Mouse (Mus musculus) cerebellum, postnatal 14 days (tissue): ENCODE data around the gene Ablim2.

ENCODE experiments used
- DNase-seq, 2 experiments: peaks; one replicate each; pipeline ENCODE4 v3.0.0; 2021; ENCODE audit warnings: mixed read lengths in 2 of 2

Gene Ablim2

DNA sequence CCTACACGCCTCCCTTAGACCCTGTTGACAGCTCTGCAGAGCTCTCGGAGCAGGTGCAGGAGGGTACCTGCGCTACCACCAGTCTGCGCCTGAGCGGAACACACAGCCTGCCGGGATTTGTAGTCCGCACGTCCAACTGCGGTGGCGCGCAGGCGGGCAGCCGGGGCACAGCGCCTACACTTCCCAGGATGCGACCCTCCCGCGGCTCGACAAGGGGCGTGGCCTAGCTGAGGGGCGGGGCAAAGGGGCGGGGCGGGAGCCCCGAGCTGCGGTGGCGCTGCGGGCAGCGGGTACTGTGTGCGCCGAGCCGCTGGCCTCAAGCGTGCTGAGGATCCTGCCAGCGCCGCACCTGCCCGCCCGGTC lies at the start of gene Ablim2:
Gene Ablim2, plus strand, starts transcription at position 242 of the 363 bp plus-strand sequence.
- peak; percentile 95 to 97 for DNase-seq

GRCm38 (mm10) chr5:35710481-35710880 lies 47.2 kb upstream of the Ablim2 start:
- no peak for DNase-seq

GRCm38 (mm10) chr5:35710931-35711330 lies 46.7 kb upstream of the Ablim2 start:
- DNase-seq = no peak

DNA sequence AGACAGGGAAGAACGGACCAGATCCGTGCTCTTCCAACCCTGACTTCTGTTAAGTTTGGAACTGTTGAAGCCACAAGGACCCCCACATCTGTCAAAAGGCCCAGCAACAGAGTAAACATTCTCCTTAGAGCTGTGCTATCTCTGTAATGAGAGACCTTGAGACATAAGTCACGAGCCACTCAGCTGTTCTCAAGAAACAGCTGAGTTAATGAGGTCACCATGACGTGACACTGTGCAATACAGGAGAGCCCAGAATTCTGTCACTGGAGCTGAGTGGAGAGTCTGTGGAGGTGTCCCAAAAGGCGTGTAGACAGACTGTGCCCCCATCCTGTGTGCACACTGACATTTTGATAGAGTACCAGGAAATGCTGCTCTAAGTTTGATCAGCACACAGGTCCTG lies 45.2 kb upstream of the Ablim2 start:
- no peak for DNase-seq

DNA sequence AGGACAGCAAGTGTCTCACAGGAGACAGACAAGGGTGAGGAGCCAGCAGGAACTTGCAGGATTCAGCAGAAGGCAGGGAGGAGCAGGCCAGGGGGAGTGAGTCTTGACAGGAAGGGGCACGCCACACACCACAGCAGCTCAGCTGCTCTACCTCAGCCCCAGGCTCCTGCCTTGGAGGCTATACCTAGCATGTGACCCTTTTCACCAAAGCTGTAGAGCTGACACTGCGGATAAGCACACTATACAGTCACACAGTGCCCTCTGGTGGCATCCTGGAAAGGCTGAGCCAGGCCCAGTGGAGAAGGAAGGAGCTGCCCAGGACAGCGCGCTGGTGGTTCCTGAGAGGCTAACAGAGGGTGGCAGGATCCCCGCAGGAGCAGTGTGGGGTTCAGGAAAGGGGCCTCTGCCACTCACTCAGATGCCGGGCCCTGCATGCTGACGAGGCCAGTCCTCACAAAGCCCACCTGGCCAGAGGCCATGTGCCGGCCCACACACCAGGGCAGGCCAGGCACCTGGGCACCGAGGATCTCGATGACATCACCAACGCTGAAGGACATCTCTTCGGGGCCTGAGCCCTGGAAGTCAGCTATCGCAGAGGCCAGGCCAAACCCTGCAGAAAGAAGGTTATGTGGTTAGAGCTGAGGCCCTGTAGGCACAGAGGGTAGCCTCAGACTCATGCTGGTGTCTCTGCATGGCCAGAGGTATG lies 43.9 kb upstream of the Ablim2 start:
- peak; percentile 89 to 92 for DNase-seq

GRCm38 (mm10) chr5:35717455-35717854 lies 40.2 kb upstream of the Ablim2 start:
- no peak for DNase-seq

- DNase-seq = peak; percentile 38 to 64
These were observed 39.7 kb upstream of the Ablim2 start for GRCm38 (mm10) chr5:35717946-35718345.

- no peak for DNase-seq
These were observed 38.9 kb upstream of the Ablim2 start for GRCm38 (mm10) chr5:35718817-35719216.

DNA sequence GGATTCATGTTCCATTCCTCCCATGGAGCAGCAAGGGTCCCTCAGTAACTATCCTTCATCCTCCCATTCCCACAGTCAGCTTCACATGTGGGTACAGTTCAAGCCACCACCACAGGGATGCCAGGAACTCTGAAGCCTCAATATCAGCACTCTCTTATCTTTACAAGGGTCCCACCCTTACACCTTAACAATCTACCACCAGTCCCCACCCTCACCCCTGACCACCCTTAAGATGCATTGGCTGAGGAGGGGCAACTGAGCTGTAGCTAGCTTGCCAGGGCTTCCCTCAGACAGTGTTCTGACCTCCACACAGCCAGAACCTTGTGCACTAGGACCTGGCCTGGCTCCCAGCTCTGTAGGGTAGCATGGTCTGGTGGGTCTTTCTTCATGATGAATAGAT lies 38.3 kb upstream of the Ablim2 start:
- DNase-seq = no peak

GRCm38 (mm10) chr5:35719880-35720279 lies 37.8 kb upstream of the Ablim2 start:
- DNase-seq = peak in 1 of 2 experiments; percentile 54

- no peak for DNase-seq
These were observed 35.7 kb upstream of the Ablim2 start for GRCm38 (mm10) chr5:35721933-35722332.

DNA sequence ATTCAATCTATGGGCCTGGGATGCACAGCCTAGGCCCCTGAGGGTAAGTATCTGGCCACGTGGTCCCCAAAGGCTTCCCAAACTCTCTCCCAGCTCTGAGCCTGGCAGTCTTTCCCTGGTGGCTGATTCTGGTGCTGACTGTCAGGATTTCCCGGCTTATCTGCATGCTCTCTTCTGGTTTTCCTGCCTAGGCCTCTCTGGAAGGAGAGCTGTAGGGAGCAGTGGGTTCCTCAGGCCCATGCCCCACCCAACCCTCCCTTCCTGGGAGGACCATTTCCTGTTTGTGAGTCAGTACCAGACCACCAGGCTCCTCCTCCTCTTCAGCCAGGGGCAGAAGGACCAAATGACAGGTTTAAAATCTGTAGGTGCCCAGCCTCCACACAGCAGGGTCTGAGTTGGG lies 35.0 kb upstream of the Ablim2 start:
- no peak for DNase-seq

- DNase-seq = no peak
These were observed 33.8 kb upstream of the Ablim2 start for GRCm38 (mm10) chr5:35723900-35724299.

DNA sequence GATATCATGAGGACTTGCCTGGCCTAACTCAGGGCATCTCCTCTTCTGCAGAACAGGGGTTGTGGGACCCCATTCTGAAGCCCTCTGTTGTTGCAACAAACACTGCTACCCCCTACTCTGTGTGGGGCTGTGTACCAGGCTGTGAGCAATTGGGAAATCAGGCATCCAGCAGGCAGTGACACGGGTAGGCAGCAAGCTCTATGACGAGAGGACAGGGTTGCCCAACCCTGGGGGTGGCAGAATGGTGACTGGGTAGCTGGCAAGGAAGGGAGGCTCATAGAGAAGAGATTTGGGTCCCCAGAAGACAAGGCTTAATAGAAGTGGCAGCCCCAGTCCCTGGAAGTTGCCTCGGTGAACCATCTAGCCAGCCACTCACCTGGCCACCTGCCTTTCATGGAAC lies 31.8 kb upstream of the Ablim2 start:
- no peak for DNase-seq

GRCm38 (mm10) chr5:35727447-35727846 lies 30.2 kb upstream of the Ablim2 start:
- no peak for DNase-seq

GRCm38 (mm10) chr5:35728344-35728956 lies 29.2 kb upstream of the Ablim2 start:
- DNase-seq = no peak

DNA sequence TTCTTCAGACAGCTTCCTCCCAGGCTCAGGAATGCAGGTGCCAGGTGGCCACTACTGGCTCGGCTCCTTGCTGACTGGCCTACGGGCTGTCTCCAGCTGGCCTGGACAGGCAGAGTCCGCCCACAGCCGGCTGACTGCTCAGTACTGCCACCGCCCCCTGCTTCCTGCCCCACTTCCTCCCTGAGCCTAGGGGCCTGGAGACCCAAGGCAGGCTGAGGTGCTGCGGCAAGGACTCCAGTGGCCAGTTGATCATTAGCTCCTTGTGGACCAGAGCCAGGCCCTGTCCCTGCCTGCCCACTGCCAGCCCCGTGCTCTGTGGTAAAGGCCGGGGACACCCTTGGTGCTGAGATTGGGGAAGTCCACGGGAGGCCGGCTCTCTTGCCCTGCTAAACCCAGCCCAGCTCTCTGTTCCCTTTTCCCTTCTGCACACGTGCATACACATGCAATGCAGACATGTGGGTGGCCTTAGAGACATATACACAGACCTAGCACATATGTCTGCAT lies 28.7 kb upstream of the Ablim2 start:
- peak; percentile 53 to 54 for DNase-seq

DNA sequence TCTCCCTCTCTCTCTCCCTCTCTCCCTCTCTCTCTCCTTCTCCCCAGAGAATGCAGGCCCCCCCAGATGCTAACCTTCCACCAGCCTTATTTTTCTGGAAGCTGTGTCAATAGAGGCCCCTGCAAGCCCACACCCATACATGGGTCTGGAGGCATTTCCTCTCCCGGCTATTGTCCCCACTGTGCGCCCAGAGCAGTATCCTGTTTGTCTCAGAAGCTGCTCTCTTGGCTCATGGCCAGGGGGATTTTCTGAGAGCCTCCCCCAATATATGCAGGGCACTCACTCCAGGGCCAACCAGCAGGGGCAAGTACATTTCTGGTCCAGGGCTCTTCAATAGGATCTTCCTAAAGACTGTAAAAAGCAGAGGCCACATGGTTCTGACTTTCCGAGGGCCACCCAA lies 27.8 kb upstream of the Ablim2 start:
- DNase-seq = no peak

- DNase-seq = no peak
These were observed 27.1 kb upstream of the Ablim2 start for GRCm38 (mm10) chr5:35730552-35730951.

- no peak for DNase-seq
These were observed 26.7 kb upstream of the Ablim2 start for GRCm38 (mm10) chr5:35731006-35731405.

DNA sequence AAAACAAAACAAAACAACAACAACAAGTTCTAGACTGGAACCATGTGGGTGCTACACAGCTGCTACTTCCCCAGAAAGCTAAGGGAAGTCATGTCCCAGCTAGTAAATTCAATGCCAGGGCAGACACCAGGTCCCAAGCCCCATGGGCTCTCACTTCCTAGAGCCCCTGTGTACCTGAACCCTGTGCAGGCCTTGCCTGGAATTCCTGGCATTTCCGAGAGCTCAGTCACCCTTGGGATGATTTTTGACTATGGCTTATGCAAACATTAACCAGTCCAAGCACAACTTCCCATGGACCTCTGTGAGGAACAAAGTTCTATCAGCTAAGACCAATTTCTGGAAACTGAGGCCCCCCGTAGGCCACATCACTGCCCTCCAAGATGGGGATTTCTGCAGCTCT lies 24.2 kb upstream of the Ablim2 start:
- DNase-seq = no peak

DNA sequence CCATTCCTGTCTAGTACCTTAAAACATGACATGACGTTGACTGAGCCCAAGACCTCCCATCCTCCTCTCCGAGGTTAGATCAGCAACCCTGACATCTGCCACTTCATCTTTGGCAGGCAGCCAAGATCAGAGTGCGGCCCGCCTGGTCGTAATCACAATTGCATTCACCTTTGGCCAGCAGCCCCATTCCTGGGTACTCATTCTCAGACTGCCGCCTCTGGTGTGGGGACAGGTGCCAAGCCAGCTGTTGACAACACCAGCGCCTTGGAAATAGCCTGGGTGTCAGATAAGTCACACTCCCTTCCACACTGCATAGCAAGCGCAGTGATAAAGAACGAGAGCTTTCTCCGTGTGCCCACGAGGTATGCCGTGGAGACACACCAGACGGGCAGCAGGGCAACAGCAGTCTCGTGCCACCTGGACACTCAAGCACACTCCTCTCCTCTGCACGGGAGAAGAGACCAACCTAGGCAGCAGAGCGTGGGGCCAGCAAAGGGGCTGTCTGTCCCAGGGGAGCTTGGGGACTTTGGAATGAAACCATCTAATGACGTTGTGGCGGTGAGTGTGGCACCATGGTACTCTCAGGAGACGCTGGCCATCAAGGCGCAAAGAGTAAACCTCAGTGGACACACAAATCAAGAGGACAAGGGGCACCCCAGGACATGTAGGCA lies 20.3 kb upstream of the Ablim2 start:
- DNase-seq = peak; percentile 63 to 79

DNA sequence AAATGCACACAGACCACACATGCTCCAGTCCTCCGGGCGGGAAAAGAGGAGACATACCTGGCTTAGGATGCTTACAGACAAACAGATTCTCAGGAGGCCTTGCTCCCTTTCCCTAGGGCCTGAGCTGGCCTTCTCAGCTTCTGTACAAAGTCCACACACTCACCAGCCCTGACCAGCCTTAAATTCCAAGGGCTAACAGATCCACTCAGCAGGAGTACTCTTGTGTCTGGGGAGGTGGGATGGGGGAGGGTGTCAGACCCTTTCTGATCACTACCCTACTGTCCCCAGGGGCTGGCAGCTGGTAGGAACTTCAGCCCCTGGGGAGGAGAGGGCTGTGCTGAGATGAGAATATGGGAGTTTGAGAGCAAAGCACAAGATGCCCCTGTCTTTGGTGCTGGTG lies 18.7 kb upstream of the Ablim2 start:
- no peak for DNase-seq
